Mouse (Mus musculus): ENCODE measurements around the gene Chn1. TPM values are rescaled to one million over a fixed set of nuclear protein-coding genes. Genes with fewer than 3 reads are reported as not detected.

Chn1 gene
- polyA plus RNA-seq, 1 experiment = 35.6 TPM

- no peak overlapping the region for H3K4me3 ChIP-seq (replicated peaks; ENCODE audit: extremely low read depth, low read depth, low read length)
- DNase-seq = no peak
- TF ChIP-seq POLR2A (IDR thresholded peaks at IDR 0.05; ENCODE audit: borderline replicate concordance, extremely low read depth, low read depth, low read length) (no peak), CTCF (IDR thresholded peaks at IDR 0.05; ENCODE audit: insufficient read depth, low read length) (no peak)
- H3K4me1 ChIP-seq (ENCODE audit: control insufficient read depth, insufficient read depth, low read length) = no peaks in the 10 kb centered on the region
- WGBS = 31% methylated on average over 9 of the region's 9 CpGs
These were observed 7.3 kb upstream of the Chn1 start for GRCm38 (mm10) chr2:73782371-73782905.

GRCm38 (mm10) chr2:73780321-73781010, 5.3 kb upstream of the Chn1 start:
- Histone ChIP-seq H3K4me1 (ENCODE audit: control insufficient read depth, insufficient read depth, low read length) (no peaks in the 10 kb centered on the region; the same call in 1 of the 2 replicates), H3K4me3 (replicated peaks; ENCODE audit: extremely low read depth, low read depth, low read length) (no peak overlapping the region)
- no peak for DNase-seq
- WGBS = 79% methylated on average over 14 of the region's 14 CpGs
- TF ChIP-seq POLR2A (IDR thresholded peaks at IDR 0.05; ENCODE audit: borderline replicate concordance, extremely low read depth, low read depth, low read length) = no peak
- no peak for TF ChIP-seq CTCF (IDR thresholded peaks at IDR 0.05; ENCODE audit: insufficient read depth, low read length)

DNA sequence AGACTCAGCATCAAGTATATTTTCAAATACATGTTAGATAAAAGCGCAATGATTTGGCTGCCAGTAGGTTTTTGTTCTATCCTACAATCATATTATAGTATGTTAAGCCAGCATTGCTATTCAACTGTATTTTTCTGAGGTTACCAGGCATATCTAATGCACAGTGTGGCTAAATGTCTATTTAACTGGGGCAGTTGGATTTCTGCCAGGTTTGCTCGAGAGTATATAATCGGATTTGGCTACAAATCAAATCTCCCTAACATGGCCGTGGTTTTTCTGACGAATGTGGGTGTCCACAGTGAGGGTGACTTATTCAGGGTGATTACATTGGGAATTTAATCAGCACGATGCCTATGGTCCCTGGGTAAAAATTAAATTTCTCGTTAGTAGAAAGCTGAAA, 4.7 kb upstream of the Chn1 start:
- 55% methylated on average over 7 of the region's 7 CpGs for WGBS
- no peak for DNase-seq
- Histone ChIP-seq H3K4me3 (replicated peaks; ENCODE audit: extremely low read depth, low read depth, low read length) (no peak overlapping the region), H3K4me1 (ENCODE audit: control insufficient read depth, insufficient read depth, low read length) (no peaks in the 10 kb centered on the region; the same call in 1 of the 2 replicates)
- TF ChIP-seq CTCF (IDR thresholded peaks at IDR 0.05; ENCODE audit: insufficient read depth, low read length) (no peak), POLR2A (IDR thresholded peaks at IDR 0.05; ENCODE audit: borderline replicate concordance, extremely low read depth, low read depth, low read length) (no peak)

- no peak for DNase-seq
- no peak overlapping the region for H3K4me3 ChIP-seq (replicated peaks; ENCODE audit: extremely low read depth, low read depth, low read length)
- WGBS = 86% methylated on average over 4 of the region's 4 CpGs
- TF ChIP-seq POLR2A (IDR thresholded peaks at IDR 0.05; ENCODE audit: borderline replicate concordance, extremely low read depth, low read depth, low read length) (no peak), CTCF (IDR thresholded peaks at IDR 0.05; ENCODE audit: insufficient read depth, low read length) (no peak)
- H3K4me1 ChIP-seq (ENCODE audit: control insufficient read depth, insufficient read depth, low read length) = no peaks in the 10 kb centered on the region; the same call in 1 of the 2 replicates
These were observed 4.0 kb upstream of the Chn1 start for GRCm38 (mm10) chr2:73779016-73779595.

DNA sequence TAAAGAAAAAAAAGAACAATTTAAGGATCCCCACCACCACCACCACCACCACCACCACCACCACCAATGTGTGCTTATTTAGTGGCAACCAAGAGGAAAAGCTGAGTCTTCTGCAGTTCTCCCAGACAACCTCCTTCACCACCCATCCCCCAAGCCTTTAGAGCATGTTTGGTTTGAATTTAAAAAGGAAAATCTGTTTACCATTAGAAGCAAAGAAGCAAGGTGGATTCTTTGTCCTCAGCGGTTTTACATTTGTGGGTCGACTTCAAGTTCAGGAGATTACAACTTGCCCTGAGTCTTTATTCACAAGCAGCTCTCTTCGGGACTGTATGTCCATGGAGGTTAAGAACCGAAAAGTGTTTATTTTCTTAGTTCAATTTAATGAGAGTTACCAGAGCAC, 1.8 kb upstream of the Chn1 start:
- Histone ChIP-seq H3K4me1 (ENCODE audit: control insufficient read depth, insufficient read depth, low read length) (no peaks in the 10 kb centered on the region; the same call in 1 of the 2 replicates), H3K4me3 (replicated peaks; ENCODE audit: extremely low read depth, low read depth, low read length) (no peak overlapping the region)
- 59% methylated on average over 4 of the region's 4 CpGs for WGBS
- TF ChIP-seq CTCF (IDR thresholded peaks at IDR 0.05; ENCODE audit: insufficient read depth, low read length) (no peak), POLR2A (IDR thresholded peaks at IDR 0.05; ENCODE audit: borderline replicate concordance, extremely low read depth, low read depth, low read length) (no peak)
- DNase-seq = no peak

- peak overlapping the region; percentile 48 for H3K4me3 ChIP-seq (replicated peaks; ENCODE audit: extremely low read depth, low read depth, low read length)
- WGBS = 6% methylated on average over 22 of the region's 22 CpGs
- DNase-seq = no peak
- TF ChIP-seq POLR2A (IDR thresholded peaks at IDR 0.05; ENCODE audit: borderline replicate concordance, extremely low read depth, low read depth, low read length) = no peak
- no peak for TF ChIP-seq CTCF (IDR thresholded peaks at IDR 0.05; ENCODE audit: insufficient read depth, low read length)
- H3K4me1 ChIP-seq (ENCODE audit: control insufficient read depth, insufficient read depth, low read length) = no peaks in the 10 kb centered on the region; the same call in 1 of the 2 replicates
These were observed 651 bp upstream of the Chn1 start for GRCm38 (mm10) chr2:73775683-73776310.

DNA sequence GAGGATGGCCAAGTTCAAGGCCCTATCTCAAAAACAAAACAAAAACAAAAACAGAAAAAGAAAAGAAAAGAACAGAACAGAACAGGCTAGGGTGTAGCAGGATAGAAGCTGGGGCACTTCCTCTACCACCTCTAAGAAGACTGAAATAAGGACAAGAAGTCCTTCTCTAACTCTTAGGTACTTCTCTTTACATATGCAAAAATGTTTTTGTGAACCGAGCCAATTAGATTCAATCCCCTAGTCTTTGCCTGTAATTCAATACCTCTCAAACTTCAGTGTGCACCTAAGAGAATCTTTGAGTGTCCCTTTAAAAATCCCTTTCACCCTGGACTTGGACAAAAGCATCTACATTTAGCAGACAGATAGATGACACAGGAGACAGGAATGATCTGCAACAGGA, 2.2 kb downstream of the Chn1 start:
- 48% methylated on average over 1 of the region's 1 CpGs for WGBS
- no peak for DNase-seq
- Histone ChIP-seq H3K4me1 (ENCODE audit: control insufficient read depth, insufficient read depth, low read length) (no peaks in the 10 kb centered on the region; the same call in 1 of the 2 replicates), H3K4me3 (replicated peaks; ENCODE audit: extremely low read depth, low read depth, low read length) (no peak overlapping the region)
- no peak for TF ChIP-seq CTCF (IDR thresholded peaks at IDR 0.05; ENCODE audit: insufficient read depth, low read length)
- no peak for TF ChIP-seq POLR2A (IDR thresholded peaks at IDR 0.05; ENCODE audit: borderline replicate concordance, extremely low read depth, low read depth, low read length)

DNA sequence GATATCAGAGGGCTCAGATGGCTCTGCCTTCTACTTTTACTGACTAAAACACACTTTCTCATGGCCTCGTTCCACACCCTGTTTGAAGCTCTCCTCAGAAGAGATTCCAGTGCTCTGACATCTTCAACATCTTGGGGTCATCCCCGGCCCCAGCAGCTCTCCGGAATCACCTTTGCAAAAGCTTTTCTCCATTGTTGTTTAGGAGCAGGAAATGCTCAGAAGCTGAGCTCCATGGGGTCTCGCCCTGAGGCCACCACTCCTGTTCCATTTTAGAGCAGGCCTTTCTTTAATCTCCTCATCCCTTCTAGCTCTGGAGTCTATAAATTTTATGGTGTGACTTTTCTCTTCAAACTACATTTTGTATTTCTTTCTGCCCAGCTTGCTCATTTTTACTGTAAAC, 6.5 kb downstream of the Chn1 start:
- 80% methylated on average over 4 of the region's 4 CpGs for WGBS
- H3K4me1 ChIP-seq (ENCODE audit: control insufficient read depth, insufficient read depth, low read length) = no peaks in the 10 kb centered on the region
- no peak for DNase-seq
- TF ChIP-seq CTCF (IDR thresholded peaks at IDR 0.05; ENCODE audit: insufficient read depth, low read length) (no peak), POLR2A (IDR thresholded peaks at IDR 0.05; ENCODE audit: borderline replicate concordance, extremely low read depth, low read depth, low read length) (no peak)
- H3K4me3 ChIP-seq (replicated peaks; ENCODE audit: extremely low read depth, low read depth, low read length) = no peak overlapping the region

GRCm38 (mm10) chr2:73763541-73763940, 11.6 kb downstream of the Chn1 start:
- Histone ChIP-seq H3K4me3 (replicated peaks; ENCODE audit: extremely low read depth, low read depth, low read length) (no peak overlapping the region), H3K4me1 (ENCODE audit: control insufficient read depth, insufficient read depth, low read length) (no peaks in the 10 kb centered on the region)
- 64% methylated on average over 3 of the region's 3 CpGs for WGBS
- no peak for TF ChIP-seq CTCF (IDR thresholded peaks at IDR 0.05; ENCODE audit: insufficient read depth, low read length)
- TF ChIP-seq POLR2A (IDR thresholded peaks at IDR 0.05; ENCODE audit: borderline replicate concordance, extremely low read depth, low read depth, low read length) = no peak
- no peak for DNase-seq
